Mouse (Mus musculus) mature B cell (primary cell): ENCODE data around the gene Brd2.
"Not testable (repeated sequence)": the region's sequence is repeated elsewhere in the genome, so short reads cannot be mapped to it uniquely, and the experiment has no call there.

Experiments used
- in situ Hi-C: fragments of 300-500 bp; cut with MboI; formaldehyde crosslinking; loops from 2 replicates; pipeline ENCODE4 v1.14.3; 2019

Brd2 gene

GRCm38 (mm10) chr17:34122188-34122984 lies at the start of gene Brd2:
Brd2 (minus strand) TSS chr17:34122634.
- in situ Hi-C loops = no loop called here

GRCm38 (mm10) chr17:34170877-34171498 lies 48.6 kb upstream of the Brd2 start:
- in situ Hi-C loops = no loop called here

- in situ Hi-C loops = no loop called here
These were observed 48.0 kb upstream of the Brd2 start for GRCm38 (mm10) chr17:34170487-34170876.

GRCm38 (mm10) chr17:34169279-34169678 lies 46.8 kb upstream of the Brd2 start:
- in situ Hi-C loops = loop anchor here (5.0 kb wide), 2 partner anchors 37 to 72 kb away; no protein-coding TSS in a partner anchor

GRCm38 (mm10) chr17:34165033-34165730 lies 42.7 kb upstream of the Brd2 start:
- in situ Hi-C loops = loop anchor here (5.0 kb wide), 2 partner anchors 33 to 68 kb away; no protein-coding TSS in a partner anchor

GRCm38 (mm10) chr17:34164202-34164895 lies 41.9 kb upstream of the Brd2 start:
- in situ Hi-C loops = no loop called here

GRCm38 (mm10) chr17:34155534-34155933 lies 33.1 kb upstream of the Brd2 start:
- in situ Hi-C loops = no loop called here

- in situ Hi-C loops = no loop called here
These were observed 30.5 kb upstream of the Brd2 start, which contains the start of gene H2-DMb1 for GRCm38 (mm10) chr17:34152923-34153322. H2-DMb1 (plus strand) TSS chr17:34153072.

GRCm38 (mm10) chr17:34144960-34145371 lies 22.5 kb upstream of the Brd2 start:
- in situ Hi-C loops = no loop called here

- in situ Hi-C loops = not testable (repeated sequence)
These were observed 21.8 kb upstream of the Brd2 start for GRCm38 (mm10) chr17:34144221-34144620.

- in situ Hi-C loops = no loop called here
These were observed 21.0 kb upstream of the Brd2 start for GRCm38 (mm10) chr17:34143461-34143860.

- in situ Hi-C loops = no loop called here
These were observed 20.6 kb upstream of the Brd2 start, which contains the start of gene H2-DMb2 for GRCm38 (mm10) chr17:34143033-34143432. H2-DMb2 (plus strand) TSS chr17:34143307.

GRCm38 (mm10) chr17:34142456-34143010 lies 20.1 kb upstream of the Brd2 start:
- in situ Hi-C loops = no loop called here

GRCm38 (mm10) chr17:34141448-34141847 lies 19.0 kb upstream of the Brd2 start:
- in situ Hi-C loops = no loop called here

GRCm38 (mm10) chr17:34140240-34140639 lies 17.8 kb upstream of the Brd2 start:
- in situ Hi-C loops = no loop called here

- in situ Hi-C loops = no loop called here
These were observed 17.0 kb upstream of the Brd2 start for GRCm38 (mm10) chr17:34139416-34139815.

- in situ Hi-C loops = no loop called here
These were observed 16.2 kb upstream of the Brd2 start for GRCm38 (mm10) chr17:34138655-34139054.

- in situ Hi-C loops = no loop called here
These were observed 15.2 kb upstream of the Brd2 start for GRCm38 (mm10) chr17:34137601-34138000.

GRCm38 (mm10) chr17:34135297-34136224 lies 13.1 kb upstream of the Brd2 start:
- in situ Hi-C loops = no loop called here

- in situ Hi-C loops = loop anchor here (5.0 kb wide), 1 partner anchor 33 kb away; no protein-coding TSS in a partner anchor
These were observed 12.0 kb upstream of the Brd2 start for GRCm38 (mm10) chr17:34134451-34134850.
